Mouse (Mus musculus) neutrophil, adult 59 days (primary cell): ENCODE data around the gene Pabpc6. TPM values are rescaled to one million over a fixed set of nuclear protein-coding genes. Genes with fewer than 3 reads are reported as not detected.

Experiments
- total RNA-seq, 2 experiments: library from RNA; stranded (reverse); gene quantifications; 1 replicate in 1 of 2; 2 replicates in 1 of 2; pipeline ENCODE4 v1.2.4; 2023

Gene Pabpc6
- not detected for total RNA-seq

DNA sequence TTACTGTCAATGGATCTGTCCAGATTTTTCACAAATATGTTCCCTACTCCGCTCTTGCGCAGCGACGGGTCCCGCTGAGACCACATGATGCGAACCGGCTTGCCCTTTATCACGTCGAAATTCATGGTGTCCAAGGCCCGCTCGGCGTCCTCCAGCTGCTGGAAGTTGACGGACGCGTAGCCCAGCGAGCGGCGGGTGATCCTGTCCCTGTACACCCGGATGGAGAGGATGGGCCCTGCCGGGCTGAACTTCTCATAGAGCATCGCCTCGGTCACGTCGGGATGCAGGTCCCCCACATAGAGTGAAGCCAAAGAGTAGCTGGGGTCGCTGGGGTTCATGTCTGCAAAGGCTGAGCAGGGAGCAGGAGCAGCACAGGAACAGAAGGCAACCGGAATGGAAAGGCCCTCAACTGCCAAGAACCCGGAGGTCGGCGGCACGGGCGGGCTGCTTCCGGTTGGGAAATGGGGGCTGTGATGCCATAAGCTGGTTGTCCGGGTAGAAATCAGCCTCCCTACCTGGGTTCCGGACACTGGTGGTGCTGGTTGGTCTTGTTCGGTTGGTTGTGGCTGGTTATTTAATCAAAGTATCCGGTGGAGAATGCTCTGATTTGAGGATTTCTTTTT lies at the start of gene Pabpc6:
Pabpc6 (minus strand) TSS at position 435 of the 623 bp plus-strand sequence.

Other genes starting within 250 kb of the Pabpc6 start
- not detected for gene Gm17728, start 247.7 kb downstream of the Pabpc6 start, total RNA-seq